Mouse (Mus musculus) ovary, postnatal 14 days (tissue): ENCODE results near the gene Slc22a29.
A peak's percentile ranks its signal among the peaks of the same experiment; 100 is the strongest.
"Not testable (repeated sequence)": the region's sequence is repeated elsewhere in the genome, so short reads cannot be mapped to it uniquely, and the experiment has no call there.

ENCODE experiments used
- DNase-seq: peaks from one replicate; pipeline ENCODE4 v3.0.0; 2022; ENCODE audit warnings: low spot score

The Slc22a29 gene

GRCm38 (mm10) chr19:8218800-8219199, at the start of gene Slc22a29:
Slc22a29 (minus strand) TSS chr19:8218900.
- no peak for DNase-seq

DNA sequence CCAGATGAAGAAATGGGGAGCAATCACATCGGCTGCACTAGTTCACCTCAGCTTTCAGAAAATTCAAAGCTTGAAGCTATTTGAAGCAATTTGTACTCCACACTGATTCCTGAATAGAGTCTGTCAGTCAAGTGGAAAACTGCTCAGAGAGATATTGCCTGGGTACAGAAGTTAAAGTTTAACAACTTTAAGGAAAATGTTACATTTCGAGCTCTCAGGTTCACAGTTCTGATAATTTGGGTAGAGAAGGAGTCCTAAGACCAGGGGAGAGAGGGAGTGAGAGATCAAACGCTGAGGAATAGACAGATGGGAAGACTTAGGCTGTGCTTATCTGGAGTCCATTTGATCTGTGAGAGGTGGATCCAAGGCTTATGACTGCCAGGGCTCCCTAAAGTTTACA, 46.6 kb upstream of the Slc22a29 start:
- DNase-seq: no peak

DNA sequence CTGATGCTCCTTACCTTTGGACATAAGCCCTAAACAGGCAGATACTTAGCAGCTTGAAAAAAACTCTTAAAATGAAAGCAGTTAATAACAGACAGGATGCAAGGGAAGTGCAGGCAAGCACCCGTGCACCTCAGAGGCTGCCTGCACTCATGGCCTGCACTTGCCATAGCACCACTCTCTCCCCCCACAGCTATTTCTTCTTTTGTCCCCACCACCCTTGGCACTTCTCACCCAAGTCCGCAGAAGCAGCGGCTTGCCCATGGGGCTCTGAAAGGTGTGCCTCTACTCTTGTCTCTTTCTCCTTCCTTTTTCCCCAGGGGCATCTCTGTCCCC, 34.0 kb upstream of the Slc22a29 start:
- no peak for DNase-seq

- DNase-seq: peak; percentile 16
These were observed 33.4 kb upstream of the Slc22a29 start for GRCm38 (mm10) chr19:8251896-8252704.

DNA sequence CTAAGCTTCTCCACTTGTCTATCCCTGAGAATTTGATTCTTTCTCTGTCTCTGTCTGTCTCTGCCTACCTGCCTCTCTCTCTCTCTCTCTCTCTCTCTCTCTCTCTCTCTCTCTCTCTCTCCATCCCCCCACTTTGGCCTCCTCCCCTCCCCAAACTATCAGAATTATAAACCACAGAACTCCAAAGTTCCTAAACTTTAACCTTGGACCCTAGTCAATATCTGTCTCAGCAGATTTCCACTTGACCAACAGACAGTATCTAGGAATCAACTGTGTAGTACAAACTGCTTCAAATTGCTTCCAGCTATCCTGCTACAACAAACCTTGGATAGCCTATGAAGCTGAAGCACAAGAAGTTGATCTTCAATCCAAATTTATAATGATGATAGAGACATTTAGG, 10.2 kb upstream of the Slc22a29 start:
- DNase-seq: no peak

- no peak for DNase-seq
These were observed 69.7 kb downstream of the Slc22a29 start for GRCm38 (mm10) chr19:8148787-8149523.

GRCm38 (mm10) chr19:8142716-8143115, 76.0 kb downstream of the Slc22a29 start:
- not testable (repeated sequence) for DNase-seq

- not testable (repeated sequence) for DNase-seq
These were observed 84.4 kb downstream of the Slc22a29 start for GRCm38 (mm10) chr19:8134127-8134841.

DNA sequence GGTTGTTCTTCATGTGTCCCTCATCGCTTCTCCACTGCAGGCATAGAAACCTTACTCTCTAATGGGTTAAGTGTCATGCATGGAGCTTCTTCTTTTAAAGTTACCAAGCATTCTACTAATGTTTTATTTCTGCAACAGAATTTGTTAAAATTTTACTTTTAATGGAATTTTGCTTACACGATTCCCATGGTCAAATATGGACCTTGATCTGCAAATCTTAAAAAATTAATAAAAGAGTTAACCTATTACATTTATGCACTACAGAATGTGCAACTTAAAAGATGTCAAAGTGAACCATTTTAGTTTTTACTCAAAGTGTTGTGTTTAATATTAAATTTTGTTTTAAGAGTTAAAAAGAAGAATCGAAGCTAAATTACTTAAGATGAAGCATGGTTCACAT, 86.8 kb downstream of the Slc22a29 start, which contains the start of gene Slc22a28:
Gene Slc22a28 (minus strand): TSS at position 102 of the 400 bp plus-strand sequence.
- not testable (repeated sequence) for DNase-seq
